Mouse (Mus musculus) layer of hippocampus, postnatal 10 days (tissue): ENCODE measurements at regions not wholly inside any gene's neighbourhood (a gene's known extent, or its start where the extent isn't known, plus 50 kb on each side); places are given as distances from the start of the nearest gene placed in this dataset.

Experiments used
- DNase-seq, 2 experiments: peaks; one replicate each; pipeline ENCODE4 v3.0.0; 2021; ENCODE audit warnings: low spot score in 2 of 2

- DNase-seq = no peak
Observed at GRCm38 (mm10) chr5:26338191-26338590, 80.7 kb downstream of the Gm7361 start.

- no peak for DNase-seq
Observed at GRCm38 (mm10) chr5:26339266-26339665, 81.8 kb downstream of the Gm7361 start.

DNA sequence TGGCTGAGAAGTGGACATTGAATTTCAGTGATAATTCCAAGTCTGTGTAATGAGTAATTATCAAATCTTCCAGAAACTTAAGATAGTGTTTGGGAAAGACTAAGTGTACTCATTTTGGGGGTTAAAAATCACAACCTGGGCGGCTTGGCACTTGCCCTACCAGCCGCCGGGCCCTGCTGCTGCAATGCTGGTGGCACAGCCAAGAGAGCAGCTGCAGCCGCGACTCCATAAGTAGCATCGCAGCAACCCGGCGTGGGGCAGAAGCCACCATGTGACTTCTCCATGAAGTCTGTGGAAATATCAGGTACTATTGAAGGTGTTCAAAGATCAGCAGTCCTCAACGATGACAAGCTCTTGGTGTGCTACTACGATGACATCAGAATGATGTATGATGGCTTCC lies 97.7 kb downstream of the Gm7361 start:
- no peak for DNase-seq

GRCm38 (mm10) chr5:26359082-26359481 lies 101.6 kb downstream of the Gm7361 start:
- DNase-seq = no peak

DNA sequence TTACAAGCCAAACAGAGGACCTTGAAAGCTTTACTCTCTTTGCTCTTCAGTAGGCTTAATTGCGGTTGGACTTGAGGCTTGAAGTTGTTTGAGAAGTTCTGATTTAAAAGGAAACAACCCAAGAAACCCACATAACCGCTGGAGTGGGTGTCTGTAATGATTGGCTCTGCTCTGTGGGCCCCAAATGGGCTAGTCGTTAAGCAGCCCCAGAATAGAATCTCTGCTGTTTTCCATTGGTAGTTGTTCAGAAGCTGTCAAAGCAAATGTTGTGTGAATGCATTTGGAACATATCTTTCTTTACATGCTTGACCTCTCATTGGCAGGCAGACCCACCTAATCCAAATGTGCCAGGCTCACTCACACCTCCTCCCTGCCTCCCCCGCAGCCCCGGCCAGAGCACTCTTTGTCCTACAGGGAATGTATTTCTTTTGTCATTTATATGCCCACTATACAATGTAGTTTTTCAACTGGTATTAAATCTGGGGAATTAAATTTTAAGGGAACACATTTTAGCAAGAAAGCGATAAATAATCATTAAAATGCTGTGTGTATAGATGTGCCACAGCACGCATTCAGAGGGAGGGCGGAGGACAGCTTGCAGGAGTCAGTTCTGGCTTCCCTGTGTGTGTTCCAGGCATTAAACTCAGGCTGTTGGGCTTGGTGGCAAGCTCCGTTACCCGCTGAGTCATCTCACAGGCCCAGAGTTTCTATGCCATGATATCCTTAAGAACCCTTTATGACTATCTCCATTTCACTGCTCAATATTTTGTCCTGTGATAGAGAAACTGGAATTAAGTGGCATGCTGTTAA lies 116.9 kb downstream of the Gm7361 start:
- no peak for DNase-seq

- no peak for DNase-seq
Observed at GRCm38 (mm10) chr5:26407088-26407672, 149.7 kb downstream of the Gm7361 start.

DNA sequence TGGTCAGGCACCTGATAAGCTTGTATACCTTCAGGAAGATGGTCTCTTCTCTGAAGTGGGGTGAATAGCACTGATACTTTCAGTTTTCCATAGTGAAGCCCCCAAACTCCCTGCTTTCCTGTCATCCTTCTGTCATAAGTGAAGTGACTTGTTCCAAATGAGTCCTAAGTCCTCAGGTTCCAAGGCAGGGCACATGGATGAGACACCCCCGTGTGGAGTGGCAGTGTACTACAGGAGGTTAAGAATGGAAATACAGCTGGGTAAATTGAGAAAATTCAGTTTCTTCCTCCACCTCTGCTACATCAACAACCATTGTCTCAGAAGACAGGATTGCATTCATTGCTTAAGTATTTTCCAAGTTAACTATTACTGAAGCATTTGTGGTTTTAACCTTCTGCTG lies 155.7 kb downstream of the Gm7361 start:
- DNase-seq = no peak

DNA sequence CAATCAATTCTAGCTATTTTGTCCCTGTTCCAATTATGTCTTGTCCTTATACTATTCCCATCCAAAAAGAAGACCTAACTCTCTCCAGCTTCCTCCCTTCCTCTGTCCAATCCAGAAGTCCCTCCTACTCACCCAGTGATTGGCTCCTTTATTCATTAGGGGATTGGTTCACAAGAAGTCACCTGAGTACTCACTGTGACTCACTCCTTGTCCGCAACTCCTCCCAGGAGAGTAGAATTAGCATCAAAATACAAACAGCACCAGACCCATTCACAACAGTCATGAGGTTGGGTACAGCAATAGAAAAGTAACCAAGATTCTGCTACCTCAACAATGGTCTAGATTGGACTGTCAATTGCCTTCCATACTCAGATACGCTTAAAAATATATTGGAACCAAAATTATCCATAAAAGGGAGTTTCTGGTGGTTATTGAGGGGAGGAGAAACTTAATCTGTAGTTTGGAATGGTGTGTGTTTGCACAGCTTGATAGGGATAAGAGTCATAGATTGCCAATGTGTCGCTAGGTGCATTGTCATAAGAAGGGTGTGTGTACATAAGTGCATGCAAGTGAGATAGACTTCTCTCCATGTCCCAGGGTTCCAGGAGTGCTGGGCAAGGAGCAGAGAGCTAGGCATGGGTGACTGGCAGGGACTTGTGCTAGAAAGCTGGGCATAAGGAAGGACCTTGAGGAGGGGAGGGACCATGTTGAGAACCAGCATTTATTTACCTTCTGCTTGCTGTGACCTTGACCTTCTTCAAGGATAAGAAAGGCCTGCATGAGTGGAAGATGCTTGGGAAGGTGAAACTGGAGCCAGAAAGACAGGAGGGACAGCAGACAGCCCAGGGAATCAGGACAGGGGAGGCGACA lies 187.1 kb downstream of the Gm7361 start:
- DNase-seq = no peak

- no peak for DNase-seq
Observed at GRCm38 (mm10) chr5:26451306-26451705, 193.8 kb downstream of the Gm7361 start.

DNA sequence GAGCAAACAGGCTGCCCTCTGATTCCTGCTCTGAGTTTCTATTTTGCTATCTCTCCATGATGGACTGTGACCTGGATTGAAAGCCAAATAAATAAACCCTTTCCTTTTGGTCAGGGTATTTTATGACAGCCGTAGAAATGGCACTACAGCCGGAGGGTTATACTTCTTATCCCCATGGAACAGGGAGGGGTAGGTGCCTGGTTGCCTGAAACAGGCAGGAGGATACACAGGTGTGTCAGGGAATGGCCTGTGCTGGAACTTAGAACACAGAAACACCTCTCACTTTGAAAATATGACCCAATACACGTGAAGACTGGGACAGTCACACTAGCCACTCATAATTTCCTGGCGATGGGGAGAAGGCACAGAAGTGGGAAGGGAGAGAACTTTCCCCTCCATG lies 200.1 kb downstream of the Gm7361 start:
- DNase-seq = no peak

DNA sequence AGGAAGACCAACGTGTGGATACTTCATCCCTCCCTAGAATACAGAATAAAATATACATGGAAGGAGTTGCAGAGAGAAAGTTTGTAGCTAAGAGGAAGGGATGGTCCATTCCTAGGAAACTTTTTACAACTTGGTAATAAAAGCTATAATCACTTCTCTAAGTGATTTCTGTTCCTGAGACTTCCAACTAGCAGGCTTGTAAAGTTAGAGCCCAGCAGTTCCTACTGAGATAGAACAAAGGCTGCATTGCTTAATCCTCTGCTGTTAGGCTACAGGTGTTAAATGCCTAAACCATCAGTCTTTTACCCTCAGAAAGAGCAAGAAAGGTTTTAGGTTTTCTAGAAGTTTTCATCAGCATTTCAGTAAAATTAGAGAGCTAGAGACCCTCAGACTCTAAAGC lies 209.2 kb downstream of the Gm7361 start:
- no peak for DNase-seq

DNA sequence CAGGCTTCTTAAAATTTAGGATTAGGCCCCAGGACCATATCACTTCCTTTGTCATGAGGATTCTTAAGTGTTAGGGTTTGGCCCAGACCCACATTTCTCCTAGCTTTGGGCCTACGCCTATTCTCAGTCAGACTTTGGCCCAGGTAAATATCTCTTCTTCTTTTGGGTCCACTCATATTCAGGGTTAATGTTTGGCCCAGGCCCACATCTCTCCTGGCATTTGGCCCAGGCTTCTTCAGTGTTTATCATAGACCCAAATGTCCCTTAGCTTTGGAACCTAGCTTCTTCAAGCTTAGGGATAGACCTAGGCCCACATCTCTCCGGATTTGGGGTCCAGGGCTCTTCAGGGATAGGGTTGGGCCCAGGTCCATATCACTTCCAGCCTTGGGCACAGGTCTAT lies 228.2 kb downstream of the Gm7361 start:
- DNase-seq = no peak

GRCm38 (mm10) chr5:26494003-26494402 lies 236.5 kb downstream of the Gm7361 start:
- no peak for DNase-seq

- no peak for DNase-seq
Observed at GRCm38 (mm10) chr5:26497641-26498430, 240.3 kb downstream of the Gm7361 start.

GRCm38 (mm10) chr5:26509525-26510168 lies 252.2 kb downstream of the Gm7361 start:
- DNase-seq = no peak

DNA sequence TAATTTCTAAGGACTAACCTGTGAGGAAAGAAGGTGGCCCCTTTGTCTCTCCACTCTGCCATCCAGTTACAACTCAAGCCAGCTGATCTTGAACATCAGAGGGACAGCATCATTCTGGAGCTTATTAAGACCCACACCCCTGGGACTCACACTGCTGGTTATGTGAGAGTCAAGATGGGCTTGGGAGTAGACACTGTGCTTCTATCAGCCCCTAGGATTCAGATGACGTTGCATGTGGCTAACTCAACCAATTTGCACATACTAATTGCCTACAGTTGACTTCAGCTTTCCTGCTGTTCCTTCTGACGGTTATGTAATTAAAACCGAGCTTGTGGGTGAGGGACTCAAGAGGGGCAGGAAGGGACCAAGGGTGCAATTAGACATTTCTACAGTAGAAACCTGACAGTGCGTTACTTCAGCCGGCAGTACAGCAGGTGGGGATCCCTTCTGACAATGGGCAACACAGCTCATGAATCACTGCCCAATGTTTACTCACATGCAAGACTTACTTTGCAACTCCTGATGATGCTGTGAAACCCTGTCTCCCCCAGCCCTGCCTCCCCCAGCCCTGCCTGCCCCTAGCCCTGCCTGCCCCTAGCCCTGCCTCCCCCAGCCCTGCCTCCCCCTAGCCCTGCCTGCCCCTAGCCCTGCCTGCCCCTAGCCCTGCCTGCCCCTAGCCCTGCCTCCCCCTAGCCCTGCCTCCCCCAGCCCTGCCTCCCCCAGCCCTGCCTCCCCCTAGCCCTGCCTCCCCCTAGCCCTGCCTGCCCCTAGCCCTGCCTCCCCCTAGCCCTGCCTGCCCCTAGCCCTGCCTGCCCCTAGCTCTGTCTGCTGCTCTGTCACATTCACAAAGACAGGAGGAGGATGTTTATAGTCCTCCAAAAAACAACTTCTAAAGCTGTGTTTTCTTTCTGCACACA lies 255.8 kb downstream of the Gm7361 start:
- DNase-seq = no peak

GRCm38 (mm10) chr5:26535556-26535955 lies 278.1 kb downstream of the Gm7361 start:
- peak in 1 of 2 experiments; percentile 16 for DNase-seq

- DNase-seq = no peak
Observed at GRCm38 (mm10) chr5:26563291-26563690, 253.7 kb upstream of the Dpp6 start.

DNA sequence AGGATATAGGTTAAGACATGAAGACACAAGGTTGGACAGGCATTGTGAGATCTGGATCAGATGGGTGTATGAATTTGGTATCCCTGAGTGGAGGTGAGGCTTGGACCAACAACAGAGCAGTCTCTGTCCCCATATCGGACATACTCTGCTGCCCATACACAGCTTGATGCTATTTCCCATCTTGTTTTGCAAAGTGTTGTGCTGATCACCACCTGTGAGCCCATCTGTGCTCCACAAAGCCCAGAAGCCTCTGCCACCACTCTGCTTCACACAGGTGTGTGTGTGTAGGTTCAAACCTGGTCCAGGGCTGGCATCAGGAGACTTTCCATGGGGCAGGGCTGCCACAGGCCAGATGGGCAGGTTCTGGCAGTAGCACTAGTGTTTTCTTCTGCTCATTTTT lies 252.9 kb upstream of the Dpp6 start:
- no peak for DNase-seq
